In genomic region chr14:77272248-77272930, GRCm38 (mm10) we compare ENCODE assay signal across 9 mouse cellular contexts.
DNase-seq lines count a peak whose midpoint lies in the region; ATAC-seq and TF ChIP-seq lines count a peak whose summit lies in the region.
"Had no signal": no experiment of that assay in that cellular context is flagged by ENCODE, and none has a peak within 500 bp of the region (broad histone marks: within the 10 kb centered on the region; RNA-seq: fewer than 3 reads in every experiment).

No protein-coding gene starts in this region.

- DNase-seq in heart, adult 11 months, result peak; percentile 53
- DNase-seq in heart, adult 9 months (ENCODE audit: low spot score in 2 of 2), result no peak
- DNase-seq in left cerebral cortex, postnatal 4 days, result peak; percentile 27
- no peak for DNase-seq in left cerebral cortex, adult 18-20 months (ENCODE audit: low spot score in 2 of 2)
- DNase-seq in right cerebral cortex, postnatal 14 days, result no peak
- DNase-seq in gastrocnemius, adult 8-10 months (ENCODE audit: low spot score in 2 of 2), result no peak
- DNase-seq: lung, adult 2 months had no signal

- H3K9ac ChIP-seq in forebrain, embryonic 15.5 days (replicated peaks), result no peak overlapping the region

- 58% methylated on average over 12 of the region's 12 CpGs for WGBS in forebrain, embryonic 15.5 days

- ATAC-seq in forebrain, embryonic 15.5 days (replicated peaks), result no peak

- no peaks in the 10 kb centered on the region for H3K79me2 ChIP-seq in myocyte (ENCODE audit: control insufficient read depth, insufficient read depth)

- no peak overlapping the region for H3K4me3 ChIP-seq in forebrain, embryonic 15.5 days
- H3K4me3 ChIP-seq in myocyte, result no peak overlapping the region

- peaks cover 3% of the 10 kb centered on the region; the same call in 1 of the 2 replicates for H3K36me3 ChIP-seq in forebrain, embryonic 15.5 days
- H3K36me3 ChIP-seq in myocyte (ENCODE audit: control insufficient read depth, insufficient read depth), result no peaks in the 10 kb centered on the region

- no peak overlapping the region for H3K4me2 ChIP-seq in forebrain, embryonic 15.5 days (replicated peaks)
- no peak overlapping the region for H3K4me2 ChIP-seq in myocyte (ENCODE audit: low read depth)

- H3K4me1 ChIP-seq in forebrain, embryonic 15.5 days, result peaks cover 13% of the 10 kb centered on the region; the same call in 1 of the 2 replicates

- no peak overlapping the region for H3ac ChIP-seq in myocyte (ENCODE audit: control insufficient read depth, insufficient read length)

- TF ChIP-seq POLR2A in myocyte (IDR thresholded peaks at IDR 0.05; ENCODE audit: insufficient read length, low read depth), result no peak

- intact Hi-C loops in left cerebral cortex, postnatal 4 days (cut with DNase I), result no loop called here

- no peaks in the 10 kb centered on the region for H3K27me3 ChIP-seq in forebrain, embryonic 15.5 days
- no peaks in the 10 kb centered on the region for H3K27me3 ChIP-seq in myocyte (ENCODE audit: control insufficient read depth, insufficient read depth, insufficient read length)

- H3K27ac ChIP-seq in forebrain, embryonic 15.5 days (replicated peaks), result peak overlapping the region; percentile 60

- no peaks in the 10 kb centered on the region for H3K9me3 ChIP-seq in forebrain, embryonic 15.5 days

TF ChIP-seq in myocyte, 11 proteins besides CTCF, POLR2A, EP300 and RAD21:
- TF ChIP-seq SRF (IDR thresholded peaks at IDR 0.05; ENCODE audit: control insufficient read depth, insufficient read length, low read depth), result no peak
- peak in 2 of 3 experiments; percentile 4 to 6 for TF ChIP-seq MYOD1 (IDR thresholded peaks at IDR 0.05; ENCODE audit: control insufficient read depth in 1 of 3, insufficient read length in 2 of 3, low read depth in 2 of 3)
- TF ChIP-seq E2F4 (IDR thresholded peaks at IDR 0.05; ENCODE audit: insufficient read depth), result no peak
TF ChIP-seq in myocyte: peak in this region for 1.

Comparison
In these comparisons a context has a peak if more than half of its experiments do, and no peak if none do; other contexts are left out.
1. DNase-seq: peak in heart, adult 11 months (single experiment) and left cerebral cortex, postnatal 4 days (single experiment); none in heart, adult 9 months (0 of 2), left cerebral cortex, adult 18-20 months (0 of 2), right cerebral cortex, postnatal 14 days (single experiment) and gastrocnemius, adult 8-10 months (0 of 2).